Mouse (Mus musculus) liver, postnatal 0 days (tissue): ENCODE data around the gene Pgm1.

Experiments used
- CTCF ChIP-seq: sonication (generic); IDR thresholded peaks from 2 replicates; pipeline ENCODE4 v1.5.1; 2016; ENCODE audit warnings: antibody characterized with exemption, low read depth
- EP300 ChIP-seq: IDR thresholded peaks from 2 replicates; pipeline ENCODE4 v1.6.1; 2016; ENCODE audit warnings: antibody characterized with exemption, low read depth, mild to moderate bottlenecking

- TF ChIP-seq EP300 (no peak), CTCF (peak; percentile 54)
Measured at GRCm38 (mm10) chr4:99881882-99882281, 47.3 kb upstream of the Pgm1 start.
